Mouse (Mus musculus) central nervous system, embryonic 14 days (tissue): Measurements from ENCODE around the gene 1700025C18Rik. TPM values are rescaled to one million over a fixed set of nuclear protein-coding genes. Genes with fewer than 3 reads are reported as not detected.

Source experiments
- polyA plus RNA-seq: library from polyadenylated mRNA; depleted of rRNA; stranded (reverse); fragments of >200 nt; gene quantifications from 2 replicates; pipeline ENCODE4 v1.2.3, GENCODE M21; 2012; rRNA removed

Gene 1700025C18Rik
- not detected in 2 replicates for polyA plus RNA-seq

DNA sequence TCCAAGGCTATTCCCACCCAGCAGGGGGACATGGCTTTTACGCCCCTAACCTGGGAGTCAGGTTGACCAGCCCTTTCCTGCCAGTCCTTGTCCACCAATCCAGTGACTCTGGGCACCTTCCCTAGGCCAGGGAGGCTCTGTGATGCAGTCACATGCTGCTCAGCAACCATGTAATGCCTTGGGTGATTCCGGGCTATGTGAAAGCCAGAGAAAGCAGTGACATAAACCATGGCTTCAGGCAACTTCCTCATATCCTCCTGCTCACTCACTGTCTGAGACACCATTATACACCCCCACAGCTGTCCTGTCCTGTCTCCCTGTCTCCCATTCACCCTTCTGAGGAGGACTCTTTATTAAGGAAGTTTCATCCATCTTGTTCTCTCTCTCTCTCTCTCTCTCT, at the start of gene 1700025C18Rik:
Gene 1700025C18Rik (minus strand): TSS at position 101 of the 400 bp plus-strand sequence.

DNA sequence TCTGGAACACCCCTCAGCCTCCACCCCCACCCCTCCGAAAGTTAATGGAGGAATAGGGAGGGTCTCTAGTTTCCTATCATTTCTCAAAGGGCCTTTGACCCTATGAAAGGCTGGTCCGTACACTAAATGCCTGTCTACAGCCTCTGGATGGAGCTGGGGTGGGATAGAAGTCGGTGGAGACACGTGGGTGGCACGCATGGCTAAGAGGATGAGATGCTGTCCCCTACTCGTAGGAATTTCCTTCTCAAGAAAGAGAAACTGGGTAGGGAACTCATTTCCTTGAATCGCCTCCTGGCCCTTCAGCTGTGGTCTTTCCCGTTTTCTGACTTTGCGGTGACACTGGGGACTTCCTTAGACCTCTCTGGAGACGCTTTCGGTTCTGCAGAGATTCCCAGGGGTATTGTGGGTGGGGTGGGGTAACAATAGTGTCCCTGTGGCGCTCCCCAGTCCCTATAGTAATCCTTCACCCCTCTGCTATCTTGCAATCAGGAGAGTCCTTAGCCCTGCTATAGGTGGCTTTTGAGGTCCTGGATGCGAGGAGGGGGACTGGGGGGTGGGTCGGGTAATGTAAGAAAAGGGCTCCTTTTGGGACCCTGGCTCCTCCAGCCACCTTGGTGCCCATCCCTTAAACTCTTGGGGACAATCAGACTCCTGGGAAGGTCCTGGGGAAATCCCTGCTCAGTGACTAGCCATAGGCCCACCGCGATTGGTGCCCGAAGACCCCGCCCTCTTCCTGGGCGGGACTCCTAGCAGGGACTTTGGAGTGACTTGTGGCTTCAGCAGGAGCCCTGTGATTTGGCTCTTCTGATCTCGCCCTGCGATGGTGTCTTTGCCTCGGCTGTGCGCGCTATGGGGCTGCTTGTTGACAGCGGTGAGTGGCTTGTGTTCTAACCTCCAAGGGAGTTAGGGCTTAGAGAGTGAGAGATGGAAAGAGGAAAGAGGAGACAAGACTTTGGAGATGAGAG, 35.4 kb downstream of the 1700025C18Rik start, which contains the start of gene Cd40:
Gene Cd40 (plus strand): TSS at position 740 of the 965 bp plus-strand sequence.

DNA sequence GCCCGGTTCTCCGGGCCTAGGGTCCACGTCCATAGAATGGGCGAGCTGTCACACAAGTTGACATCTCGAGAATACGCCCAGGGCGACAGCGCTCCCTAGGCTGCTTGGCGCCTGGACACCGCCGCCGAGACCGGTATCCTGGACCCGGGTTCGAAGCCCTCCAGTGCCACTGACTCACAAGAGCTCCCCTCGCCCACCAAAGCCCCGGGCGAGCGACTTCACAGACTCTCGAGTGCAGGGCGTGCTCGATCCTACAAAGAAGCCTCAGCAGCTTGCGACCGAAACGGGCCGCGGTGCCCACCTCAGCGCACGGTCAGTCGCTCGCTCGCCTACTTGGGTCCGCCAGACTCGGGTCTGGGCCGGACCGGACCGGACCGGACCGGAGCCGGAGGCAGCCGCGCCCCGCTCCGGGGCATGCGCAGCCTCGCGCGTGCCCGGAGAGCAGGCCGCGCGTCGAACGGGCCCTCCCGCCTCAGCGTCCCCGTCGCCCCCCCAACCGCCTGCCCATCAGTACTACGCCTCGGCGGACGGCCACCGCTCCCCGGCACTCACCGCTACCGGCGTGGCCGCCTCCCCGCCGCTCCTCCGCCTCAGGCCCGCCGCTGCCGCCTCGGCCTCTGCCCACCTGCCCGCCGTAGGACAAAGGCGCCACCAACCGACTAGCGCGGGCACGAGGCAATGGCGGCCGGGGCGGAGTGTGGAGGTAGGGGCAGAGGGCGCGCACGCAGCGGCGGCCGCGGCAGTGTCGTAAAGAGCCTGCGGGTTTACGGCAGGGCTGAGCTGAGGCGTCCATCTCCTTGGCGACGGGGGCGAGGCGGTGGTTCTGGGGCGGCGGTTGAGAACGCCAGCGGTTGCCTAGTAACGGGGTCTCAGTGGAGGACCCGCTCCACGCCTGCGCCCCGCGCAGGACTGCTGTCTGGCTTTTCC, 56.2 kb downstream of the 1700025C18Rik start, which contains the start of gene Ncoa5:
Gene Ncoa5 (minus strand): TSS at position 737 of the 927 bp plus-strand sequence.

Other genes with a start within 250 kb of the 1700025C18Rik start
- gene Pltp, start 233.0 kb downstream of the 1700025C18Rik start, polyA plus RNA-seq: 62.6 and 75.4 TPM in 2 replicates
- 49.4 and 52.0 TPM in 2 replicates for gene Pcif1, start 211.4 kb downstream of the 1700025C18Rik start, polyA plus RNA-seq
- 38.2 and 41.2 TPM in 2 replicates for gene Zfp335, start 179.0 kb downstream of the 1700025C18Rik start, polyA plus RNA-seq
- 17.1 and 19.8 TPM in 2 replicates for gene Mmp9, start 150.0 kb downstream of the 1700025C18Rik start, polyA plus RNA-seq
- 68.2 and 75.9 TPM in 2 replicates for gene Slc12a5, start 129.9 kb downstream of the 1700025C18Rik start, polyA plus RNA-seq
- 113 and 127 TPM in 2 replicates for gene Ncoa5, start 55.9 kb downstream of the 1700025C18Rik start, polyA plus RNA-seq
- 9.4 and 9.7 TPM in 2 replicates for gene Cd40, start 35.1 kb downstream of the 1700025C18Rik start, polyA plus RNA-seq
- gene Cdh22, start 144.1 kb upstream of the 1700025C18Rik start, polyA plus RNA-seq: 12.7 and 12.8 TPM in 2 replicates
- 50.3 and 52.3 TPM in 2 replicates for gene Slc35c2, start 197.1 kb upstream of the 1700025C18Rik start, polyA plus RNA-seq
- 98.4 and 98.8 TPM in 2 replicates for gene Elmo2, start 235.7 kb upstream of the 1700025C18Rik start, polyA plus RNA-seq